Mouse (Mus musculus) myocyte (in vitro differentiated cells): Measurements from ENCODE around the gene Adcy1. TPM values are rescaled to one million over a fixed set of nuclear protein-coding genes. Genes with fewer than 3 reads are reported as not detected.

Source experiments
- H3K27me3 ChIP-seq: one replicate; pipeline ENCODE4 v1.6.1; 2011; ENCODE audit not compliant: control insufficient read depth, insufficient read depth, insufficient read length
- H3K36me3 ChIP-seq: one replicate; pipeline ENCODE4 v1.6.1; 2011; ENCODE audit not compliant: control insufficient read depth, insufficient read depth
- H3K4me2 ChIP-seq: one replicate; pipeline ENCODE4 v1.6.1; 2011; ENCODE audit warnings: low read depth, control low read depth
- H3K4me3 ChIP-seq: one replicate; pipeline ENCODE4 v1.5.1; 2011; ENCODE audit warnings: mild to moderate bottlenecking, control low read depth, moderate library complexity
- H3K79me2 ChIP-seq: one replicate; pipeline ENCODE4 v1.6.1; 2011; ENCODE audit not compliant: control insufficient read depth, insufficient read depth
- H3ac ChIP-seq: one replicate; pipeline ENCODE4 v1.6.1; 2011; ENCODE audit not compliant: control insufficient read depth, insufficient read length
- CEBPB ChIP-seq: IDR thresholded peaks from 2 replicates; pipeline ENCODE4 v1.6.1; 2011; ENCODE audit warnings: mild to moderate bottlenecking, moderate library complexity; ENCODE audit not compliant: poor library complexity, insufficient read depth, severe bottlenecking
- E2F4 ChIP-seq: IDR thresholded peaks from one replicate; pipeline ENCODE4 v1.6.1; 2011; ENCODE audit warnings: mild to moderate bottlenecking, control low read depth, moderate library complexity; ENCODE audit not compliant: insufficient read depth
- MAX ChIP-seq: IDR thresholded peaks from one replicate; pipeline ENCODE4 v1.6.1; 2011; ENCODE audit warnings: low read depth, mild to moderate bottlenecking, control low read depth
- MYOD1 ChIP-seq, 3 experiments: IDR thresholded peaks; one replicate each; pipeline ENCODE4 v1.6.1; 2011; ENCODE audit warnings: control low read depth in 2 of 3, low read depth in 2 of 3, mild to moderate bottlenecking in 2 of 3, moderate library complexity in 1 of 3; ENCODE audit not compliant: insufficient read length in 2 of 3, control insufficient read depth in 1 of 3
- MYOG ChIP-seq, 3 experiments: IDR thresholded peaks; one replicate each; pipeline ENCODE4 v1.6.1; 2011; ENCODE audit warnings: control low read depth in 2 of 3, low read depth in 2 of 3, mild to moderate bottlenecking in 2 of 3; ENCODE audit not compliant: insufficient read length in 2 of 3, control insufficient read depth in 1 of 3, insufficient read depth in 1 of 3
- POLR2A ChIP-seq: IDR thresholded peaks from one replicate; pipeline ENCODE4 v1.6.1; 2011; ENCODE audit warnings: low read depth, mild to moderate bottlenecking, control low read depth, moderate library complexity; ENCODE audit not compliant: insufficient read length
- POLR2AphosphoS2 ChIP-seq: IDR thresholded peaks from one replicate; pipeline ENCODE4 v1.6.1; 2011; ENCODE audit warnings: low read depth, control low read depth; ENCODE audit not compliant: insufficient read length
- REST ChIP-seq: IDR thresholded peaks from one replicate; pipeline ENCODE4 v1.6.1; 2011; ENCODE audit warnings: mild to moderate bottlenecking, control low read depth, moderate library complexity; ENCODE audit not compliant: insufficient read depth, insufficient read length
- SRF ChIP-seq: IDR thresholded peaks from one replicate; pipeline ENCODE4 v1.6.1; 2011; ENCODE audit warnings: low read depth; ENCODE audit not compliant: control insufficient read depth, insufficient read length
- TCF12 ChIP-seq: IDR thresholded peaks from one replicate; pipeline ENCODE4 v1.6.1; 2011; ENCODE audit warnings: mild to moderate bottlenecking, control low read depth; ENCODE audit not compliant: poor library complexity, insufficient read depth, severe bottlenecking
- TCF3 ChIP-seq: IDR thresholded peaks from one replicate; pipeline ENCODE4 v1.6.1; 2011; ENCODE audit warnings: low read depth, control low read depth; ENCODE audit not compliant: insufficient read length
- USF1 ChIP-seq: IDR thresholded peaks from one replicate; pipeline ENCODE4 v1.6.1; 2011; ENCODE audit warnings: low read depth, mild to moderate bottlenecking, control low read depth, moderate library complexity
- polyA plus RNA-seq: library from polyadenylated mRNA; unstranded; fragments of >200 nt; fragmentation: generic; extraction: Trizol; gene quantifications from one replicate; pipeline ENCODE4 v1.2.1, GENCODE M21; 2012; ENCODE audit warnings: missing spikeins

The Adcy1 gene
- polyA plus RNA-seq, 1 experiment: 0.02 TPM

DNA sequence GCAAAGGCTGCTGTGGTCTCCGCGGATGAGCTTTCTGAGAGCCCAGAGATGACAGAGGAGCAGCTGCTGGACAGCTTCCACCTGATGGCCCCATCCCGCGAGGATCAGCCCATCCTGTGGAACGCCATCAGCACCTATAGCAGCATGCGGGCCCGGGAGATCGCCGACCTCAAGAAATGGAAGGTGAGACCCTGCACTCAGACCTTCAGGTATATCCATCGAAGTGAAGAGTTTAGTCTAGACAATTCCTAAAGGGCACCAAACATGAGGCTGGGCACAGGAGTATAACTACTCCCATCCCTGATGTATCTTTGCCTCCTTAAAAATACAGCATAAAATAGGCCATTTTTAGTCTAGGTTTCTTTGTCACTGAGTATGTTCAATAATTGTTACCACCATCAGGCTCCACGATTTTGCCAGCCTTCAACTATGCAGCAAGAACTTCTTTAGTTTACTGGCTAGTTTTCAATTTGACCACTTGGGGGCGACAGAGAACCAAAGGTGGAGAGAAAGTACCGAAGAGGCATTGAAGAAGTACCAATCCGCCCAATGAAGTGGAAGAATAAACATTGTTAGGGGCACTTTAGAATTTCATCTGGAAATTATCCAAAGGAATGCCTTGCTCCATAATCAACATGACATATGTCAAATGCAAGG is 136.6 kb downstream of the Adcy1 start:
- no peaks in the 10 kb centered on the region for H3K36me3 ChIP-seq
- no peak overlapping the region for H3ac ChIP-seq
- H3K4me3 ChIP-seq: no peak overlapping the region
- H3K27me3 ChIP-seq: no peaks in the 10 kb centered on the region
- H3K4me2 ChIP-seq: no peak overlapping the region
- no peaks in the 10 kb centered on the region for H3K79me2 ChIP-seq
- TF ChIP-seq MYOD1 (IDR thresholded peaks at IDR 0.05; ENCODE audit: control insufficient read depth in 1 of 3, insufficient read length in 2 of 3, low read depth in 2 of 3): no peak

DNA sequence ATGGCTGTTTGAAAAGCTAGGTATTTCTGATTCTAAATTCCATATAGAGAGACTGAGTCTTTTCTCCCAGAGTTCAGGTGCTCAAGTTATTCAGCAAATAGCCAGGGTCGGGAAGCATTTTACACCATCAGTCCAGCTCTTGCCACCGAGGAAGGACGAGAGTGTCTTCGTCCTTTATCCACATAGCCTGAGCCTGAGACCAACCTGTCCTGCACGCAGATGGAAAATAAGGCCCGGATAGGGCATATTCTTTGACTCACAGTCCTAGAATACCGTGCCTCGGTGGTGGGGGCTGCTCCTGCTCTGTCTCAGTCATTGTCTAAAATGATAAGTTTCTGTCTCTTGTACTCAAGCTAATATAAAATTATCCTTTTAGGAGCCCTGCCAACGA is 137.1 kb downstream of the Adcy1 start:
- TF ChIP-seq POLR2AphosphoS2: no peak
- no peak for TF ChIP-seq TCF12
- TF ChIP-seq MYOD1 (IDR thresholded peaks at IDR 0.05; ENCODE audit: control insufficient read depth in 1 of 3, insufficient read length in 2 of 3, low read depth in 2 of 3): no peak
- no peak for TF ChIP-seq SRF
- TF ChIP-seq MYOG (IDR thresholded peaks at IDR 0.05; ENCODE audit: control insufficient read depth in 1 of 3, insufficient read depth in 1 of 3, insufficient read length in 2 of 3, low read depth in 2 of 3): no peak
- no peak for TF ChIP-seq MAX
- no peak for TF ChIP-seq REST
- no peak for TF ChIP-seq POLR2A
- TF ChIP-seq CEBPB: no peak
- no peak for TF ChIP-seq TCF3
- TF ChIP-seq USF1: no peak
- TF ChIP-seq E2F4: no peak
- no peak overlapping the region for H3K4me3 ChIP-seq
- H3K27me3 ChIP-seq: no peaks in the 10 kb centered on the region
- no peak overlapping the region for H3K4me2 ChIP-seq
- H3ac ChIP-seq: no peak overlapping the region
- H3K79me2 ChIP-seq: no peaks in the 10 kb centered on the region
- H3K36me3 ChIP-seq: no peaks in the 10 kb centered on the region

DNA sequence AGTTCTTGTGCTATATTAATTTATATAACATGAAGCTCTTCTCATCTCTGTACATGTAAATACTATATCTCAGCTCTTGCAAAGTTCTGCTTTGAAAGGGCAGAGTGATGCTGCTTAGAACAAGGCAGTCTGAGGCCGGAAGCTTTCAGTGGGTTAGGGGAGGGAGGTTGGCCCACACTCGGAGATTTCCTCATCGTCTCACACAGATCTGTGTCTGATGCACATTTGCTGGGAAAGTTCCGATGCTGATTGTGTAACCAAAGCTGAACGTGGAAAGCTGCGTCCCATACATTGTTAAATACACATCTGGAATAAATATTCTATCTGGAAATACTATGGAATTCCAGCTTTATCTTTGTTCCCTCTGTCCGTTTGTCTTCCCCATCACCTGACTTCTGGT is 138.9 kb downstream of the Adcy1 start:
- TF ChIP-seq USF1: no peak
- TF ChIP-seq E2F4: no peak
- no peak for TF ChIP-seq REST
- TF ChIP-seq CEBPB: no peak
- no peak for TF ChIP-seq TCF12
- TF ChIP-seq TCF3: no peak
- no peak for TF ChIP-seq MYOD1 (IDR thresholded peaks at IDR 0.05; ENCODE audit: control insufficient read depth in 1 of 3, insufficient read length in 2 of 3, low read depth in 2 of 3)
- TF ChIP-seq SRF: no peak
- Histone ChIP-seq H3K36me3 (no peaks in the 10 kb centered on the region), H3K27me3 (no peaks in the 10 kb centered on the region), H3K4me3 (no peak overlapping the region), H3K4me2 (no peak overlapping the region), H3ac (no peak overlapping the region), H3K79me2 (no peaks in the 10 kb centered on the region)

DNA sequence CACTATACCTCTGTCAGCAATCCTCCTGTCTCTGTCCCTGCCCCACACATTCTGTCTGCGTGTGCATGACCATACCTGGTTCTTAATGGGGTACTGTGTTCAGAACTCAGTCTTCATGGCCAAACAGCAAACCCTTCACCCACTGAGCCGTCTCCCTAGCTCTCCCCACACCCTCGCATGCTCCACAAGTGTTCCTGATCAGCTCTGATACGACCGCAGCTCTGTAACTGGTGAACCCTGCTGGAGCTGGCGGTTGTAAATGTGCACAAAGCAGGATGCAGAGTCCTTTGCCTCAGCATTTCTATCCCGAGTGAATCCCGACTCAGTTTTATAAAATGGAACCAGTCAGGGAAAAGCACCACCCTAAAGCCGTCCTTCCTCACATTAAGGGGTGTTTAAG is 140.6 kb downstream of the Adcy1 start:
- TF ChIP-seq TCF12 (no peak), TCF3 (no peak), CEBPB (no peak), SRF (no peak), MYOD1 (IDR thresholded peaks at IDR 0.05; ENCODE audit: control insufficient read depth in 1 of 3, insufficient read length in 2 of 3, low read depth in 2 of 3) (no peak), REST (no peak), POLR2AphosphoS2 (no peak), MYOG (IDR thresholded peaks at IDR 0.05; ENCODE audit: control insufficient read depth in 1 of 3, insufficient read depth in 1 of 3, insufficient read length in 2 of 3, low read depth in 2 of 3) (no peak), E2F4 (no peak), USF1 (no peak), MAX (no peak), POLR2A (no peak)
- no peak overlapping the region for H3ac ChIP-seq
- no peaks in the 10 kb centered on the region for H3K27me3 ChIP-seq
- H3K36me3 ChIP-seq: no peaks in the 10 kb centered on the region
- no peaks in the 10 kb centered on the region for H3K79me2 ChIP-seq
- H3K4me2 ChIP-seq: no peak overlapping the region
- H3K4me3 ChIP-seq: no peak overlapping the region

DNA sequence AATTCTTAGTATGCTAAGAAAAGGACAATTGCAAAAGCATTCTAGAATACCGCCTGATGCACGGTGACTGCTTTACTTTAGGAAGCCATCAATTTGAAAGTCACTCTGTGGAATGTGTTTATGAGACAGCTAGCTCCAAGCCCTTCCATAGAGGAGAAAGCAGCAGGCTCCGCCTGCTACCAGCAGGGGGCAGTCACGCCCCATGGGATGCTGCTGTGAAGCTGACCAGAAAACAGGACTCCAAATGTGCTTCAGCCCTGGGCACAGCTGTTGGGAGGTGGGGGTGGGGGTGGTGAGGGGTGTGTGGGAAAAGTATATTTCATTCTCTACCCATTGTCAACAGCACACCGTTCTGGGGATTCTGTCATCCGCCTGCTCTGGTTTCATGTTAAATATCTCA is 147.1 kb downstream of the Adcy1 start:
- H3K4me2 ChIP-seq: no peak overlapping the region

More for the DNA sequence above, 147.1 kb downstream of the Adcy1 start:
- no peaks in the 10 kb centered on the region for H3K36me3 ChIP-seq
- TF ChIP-seq POLR2AphosphoS2: no peak
- no peak for TF ChIP-seq TCF12
- TF ChIP-seq MYOG (IDR thresholded peaks at IDR 0.05; ENCODE audit: control insufficient read depth in 1 of 3, insufficient read depth in 1 of 3, insufficient read length in 2 of 3, low read depth in 2 of 3): no peak
- no peak for TF ChIP-seq MYOD1 (IDR thresholded peaks at IDR 0.05; ENCODE audit: control insufficient read depth in 1 of 3, insufficient read length in 2 of 3, low read depth in 2 of 3)
- no peak for TF ChIP-seq E2F4
- TF ChIP-seq TCF3: no peak
- no peak for TF ChIP-seq POLR2A
- TF ChIP-seq SRF: no peak
- no peak for TF ChIP-seq USF1
- TF ChIP-seq MAX: no peak
- TF ChIP-seq REST: no peak
- TF ChIP-seq CEBPB: no peak
- H3ac ChIP-seq: no peak overlapping the region
- H3K4me3 ChIP-seq: no peak overlapping the region
- H3K27me3 ChIP-seq: peaks cover 9% of the 10 kb centered on the region
- no peaks in the 10 kb centered on the region for H3K79me2 ChIP-seq
